Mouse (Mus musculus) ovary, postnatal 10 days (tissue): Measurements from ENCODE around the gene Tbx1.

Experiments used
- DNase-seq: peaks from one replicate; pipeline ENCODE4 v3.0.0; 2022; ENCODE audit warnings: low spot score

Gene Tbx1

GRCm38 (mm10) chr16:18589804-18590790 is at the start of gene Tbx1:
TSS of gene Tbx1 (minus strand) at chr16:18590671.
- no peak for DNase-seq

- no peak for DNase-seq
Measured at GRCm38 (mm10) chr16:18639382-18639929, 49.0 kb upstream of the Tbx1 start.

- no peak for DNase-seq
Measured at GRCm38 (mm10) chr16:18638396-18638795, 47.9 kb upstream of the Tbx1 start.

- no peak for DNase-seq
Measured at GRCm38 (mm10) chr16:18636804-18637203, 46.3 kb upstream of the Tbx1 start.

- no peak for DNase-seq
Measured at GRCm38 (mm10) chr16:18636401-18636800, 45.9 kb upstream of the Tbx1 start.

GRCm38 (mm10) chr16:18633333-18633732 is 42.9 kb upstream of the Tbx1 start:
- no peak for DNase-seq

DNA sequence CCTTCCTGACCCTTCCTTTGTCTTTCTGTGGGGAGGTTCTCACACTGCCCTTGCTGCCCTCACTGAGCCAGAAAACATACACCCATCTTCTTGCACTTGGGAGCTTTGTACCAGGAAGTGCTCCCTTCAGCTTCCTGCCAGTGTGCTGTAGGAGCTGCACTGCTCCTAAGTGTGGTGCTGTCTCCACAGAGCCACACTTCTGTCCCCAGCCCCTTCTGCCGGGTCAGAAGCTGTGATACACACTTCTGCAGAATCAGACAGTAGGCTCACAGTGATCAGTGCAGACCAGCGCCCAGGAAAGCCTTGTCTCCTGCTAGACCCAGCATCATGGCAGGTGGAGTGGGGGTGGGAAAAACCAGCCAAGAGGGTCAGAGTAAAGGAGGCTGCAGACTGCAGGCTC is 42.3 kb upstream of the Tbx1 start:
- DNase-seq: no peak

DNA sequence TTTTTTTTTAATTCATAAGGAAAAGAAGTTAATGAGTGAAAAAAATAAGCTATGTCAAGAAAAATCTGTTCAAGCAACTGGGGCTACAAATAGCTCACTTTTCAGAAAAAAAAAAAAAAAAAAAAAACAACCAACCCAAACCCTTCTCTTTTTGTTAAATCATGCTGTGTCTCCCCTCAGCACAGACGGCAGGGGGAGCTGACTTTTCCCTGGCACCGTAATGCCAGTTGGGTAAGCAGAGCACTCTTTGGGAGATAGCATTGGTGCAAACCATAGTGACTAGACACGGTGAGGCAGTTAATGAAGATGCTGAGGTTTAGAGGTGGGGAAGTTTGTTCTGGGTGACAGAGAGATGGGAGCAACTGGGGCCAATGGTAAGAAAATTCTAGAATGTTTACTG is 41.6 kb upstream of the Tbx1 start:
- DNase-seq: no peak

- DNase-seq: no peak
Measured at GRCm38 (mm10) chr16:18631141-18631540, 40.7 kb upstream of the Tbx1 start.

GRCm38 (mm10) chr16:18630291-18630690 is 39.8 kb upstream of the Tbx1 start:
- no peak for DNase-seq

DNA sequence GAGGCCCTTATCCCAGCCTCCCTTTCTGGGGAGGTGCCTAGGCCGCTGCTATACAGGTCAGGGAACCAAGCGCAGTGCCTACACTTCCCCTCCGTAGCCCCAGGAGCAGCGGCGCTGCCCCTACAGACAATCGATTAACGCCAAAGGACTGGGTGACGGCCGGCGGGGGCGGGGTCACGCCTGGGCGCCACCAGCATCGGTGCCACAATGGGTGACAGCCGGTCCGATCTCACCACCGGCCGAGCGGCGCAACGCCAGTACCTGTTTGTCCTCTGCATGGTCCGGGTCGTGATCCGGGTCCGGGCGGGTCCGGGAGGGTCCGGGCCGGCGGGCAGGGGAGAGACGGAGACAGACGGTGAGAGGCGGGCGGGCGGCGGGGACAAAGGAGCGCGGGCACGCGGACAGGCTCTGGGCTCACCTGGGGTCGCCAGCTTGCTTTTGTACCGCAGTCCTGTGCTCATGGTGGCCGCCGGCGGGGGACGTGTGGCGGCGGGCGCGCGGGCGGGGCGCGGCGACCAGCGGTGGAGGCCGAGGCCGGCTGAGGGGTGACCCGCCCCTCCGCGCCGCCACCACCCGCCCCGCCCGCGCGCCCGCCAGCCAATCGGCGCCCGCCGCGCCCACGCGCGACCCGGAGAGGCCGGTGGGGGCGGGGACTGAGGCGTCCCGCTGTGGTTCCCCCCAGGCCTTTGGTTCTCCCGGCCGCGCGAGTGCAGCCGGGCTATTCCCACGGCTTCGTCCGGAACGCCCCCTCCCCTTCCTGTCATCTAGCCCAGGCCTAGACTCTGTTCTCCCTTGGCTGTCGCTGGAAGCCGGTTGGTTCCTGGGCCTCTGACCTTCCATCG is 39.1 kb upstream of the Tbx1 start, which contains the start of gene Sept5:
Sept5 (minus strand) TSS at position 565 of the 842 bp plus-strand sequence.
- DNase-seq: peak; percentile 33

GRCm38 (mm10) chr16:18628948-18629340 is 38.5 kb upstream of the Tbx1 start:
- no peak for DNase-seq

GRCm38 (mm10) chr16:18628206-18628947 is 37.9 kb upstream of the Tbx1 start:
- no peak for DNase-seq

DNA sequence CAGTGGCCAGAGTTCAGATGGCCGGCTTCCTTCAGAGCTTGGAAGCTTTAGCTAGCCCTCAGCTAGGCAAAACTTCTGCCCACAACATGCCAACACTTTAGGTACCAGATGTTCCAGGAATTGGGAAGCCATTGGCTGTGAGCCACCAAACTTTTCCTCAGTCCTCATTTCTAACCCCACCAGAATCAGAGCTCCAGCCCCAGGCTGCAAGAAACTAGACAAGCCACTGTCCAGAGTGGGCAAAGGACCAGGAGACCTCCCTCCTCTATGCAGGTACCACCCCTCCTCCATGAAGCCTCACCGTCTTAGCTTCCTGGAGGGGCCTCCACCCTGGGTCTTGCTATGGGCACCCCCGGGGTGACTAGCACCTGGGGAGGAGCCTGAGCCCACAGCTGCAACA is 36.7 kb upstream of the Tbx1 start:
- no peak for DNase-seq

GRCm38 (mm10) chr16:18626376-18626878 is 36.0 kb upstream of the Tbx1 start, which contains the start of gene Gm49601:
TSS of gene Gm49601 (minus strand) at chr16:18626427.
- peak; percentile 66 for DNase-seq

GRCm38 (mm10) chr16:18625791-18626311 is 35.4 kb upstream of the Tbx1 start:
- DNase-seq: no peak

GRCm38 (mm10) chr16:18625097-18625496 is 34.6 kb upstream of the Tbx1 start:
- no peak for DNase-seq

DNA sequence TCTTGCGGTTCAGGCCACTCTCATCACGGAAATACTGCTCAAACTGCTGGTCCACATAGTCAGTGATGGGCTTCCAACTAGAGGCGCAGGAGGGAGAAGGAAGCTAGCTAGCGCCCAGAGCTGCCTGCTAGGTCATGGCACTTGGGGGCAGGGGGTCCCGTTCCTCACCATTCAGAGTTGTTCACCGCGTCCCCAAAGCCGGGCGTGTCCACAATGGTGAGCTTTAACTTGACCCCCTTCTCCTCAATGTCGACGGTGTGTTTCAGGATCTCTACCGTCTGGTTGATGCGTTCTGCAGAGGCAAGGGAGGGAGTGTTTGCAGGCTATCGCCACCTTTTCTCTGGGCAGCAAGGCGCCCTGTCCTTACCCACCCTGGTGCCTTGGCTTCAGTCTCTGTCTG is 34.2 kb upstream of the Tbx1 start:
- no peak for DNase-seq

DNA sequence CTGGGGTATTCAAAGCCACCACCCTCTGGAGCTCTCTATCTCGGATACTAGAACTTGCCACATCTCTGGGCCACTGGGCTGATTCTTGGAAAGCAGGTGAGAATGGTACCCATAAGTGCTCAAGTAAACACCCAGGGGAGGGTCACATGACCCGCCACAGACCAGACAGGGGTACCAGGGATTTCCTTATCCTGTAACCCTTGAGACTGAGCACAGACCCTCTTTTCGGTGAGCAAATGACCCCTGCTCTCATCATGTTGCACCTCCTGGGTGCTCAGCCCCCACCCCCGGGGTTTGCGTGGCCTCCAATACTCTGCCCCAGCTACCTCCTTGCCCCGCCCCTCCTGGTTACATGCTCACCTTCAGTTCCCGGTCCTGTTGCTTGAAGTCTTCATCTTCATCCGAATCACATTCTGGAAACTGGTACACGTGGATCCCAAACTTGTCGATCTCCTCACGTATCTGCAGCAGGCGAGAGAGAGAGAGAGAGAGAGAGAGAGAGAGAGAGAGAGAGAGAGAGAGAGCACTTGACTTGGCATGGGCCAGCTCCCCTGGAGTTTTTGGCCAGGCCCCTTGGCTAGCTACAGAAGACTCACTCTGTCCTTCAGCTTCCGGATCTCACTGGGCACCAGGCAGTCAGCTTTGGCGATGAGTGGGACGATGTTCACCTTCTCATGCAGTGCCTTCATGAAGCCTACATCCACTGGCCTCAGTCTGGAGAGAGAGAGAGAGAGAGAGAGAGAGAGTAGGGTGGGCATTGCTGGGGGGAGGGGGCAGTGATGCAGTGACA is 33.5 kb upstream of the Tbx1 start:
- DNase-seq: no peak
